Mouse (Mus musculus): ENCODE data around the gene Sh3pxd2a. TPM values are rescaled to one million over a fixed set of nuclear protein-coding genes. Genes with fewer than 3 reads are reported as not detected.

Gene Sh3pxd2a
- polyA plus RNA-seq (2012; rRNA removed): 45.5 and 48.1 TPM in 2 replicates

- DNase-seq (ENCODE audit: low read depth): no peak
Measured at GRCm38 (mm10) chr19:47464304-47465241, at the start of gene Sh3pxd2a. Gene Sh3pxd2a (minus strand): TSS chr19:47464401.

GRCm38 (mm10) chr19:47513618-47513897, 49.4 kb upstream of the Sh3pxd2a start:
- no peak for DNase-seq (ENCODE audit: low read depth)

GRCm38 (mm10) chr19:47512794-47513617, 48.8 kb upstream of the Sh3pxd2a start:
- no peak for DNase-seq (ENCODE audit: low read depth)

- no peak for DNase-seq (ENCODE audit: low read depth)
Measured at GRCm38 (mm10) chr19:47511958-47512357, 47.8 kb upstream of the Sh3pxd2a start.

- no peak for DNase-seq (ENCODE audit: low read depth)
Measured at GRCm38 (mm10) chr19:47511294-47511675, 47.1 kb upstream of the Sh3pxd2a start.

- no peak for DNase-seq (ENCODE audit: low read depth)
Measured at GRCm38 (mm10) chr19:47510473-47511293, 46.5 kb upstream of the Sh3pxd2a start.

- DNase-seq (ENCODE audit: low read depth): no peak
Measured at GRCm38 (mm10) chr19:47510135-47510472, 45.9 kb upstream of the Sh3pxd2a start.

- no peak for DNase-seq (ENCODE audit: low read depth)
Measured at GRCm38 (mm10) chr19:47508771-47509281, 44.6 kb upstream of the Sh3pxd2a start.

- DNase-seq (ENCODE audit: low read depth): no peak
Measured at GRCm38 (mm10) chr19:47508191-47508590, 44.0 kb upstream of the Sh3pxd2a start.

GRCm38 (mm10) chr19:47507128-47508121, 43.2 kb upstream of the Sh3pxd2a start:
- no peak for DNase-seq (ENCODE audit: low read depth)

GRCm38 (mm10) chr19:47503625-47504024, 39.4 kb upstream of the Sh3pxd2a start:
- no peak for DNase-seq (ENCODE audit: low read depth)

- no peak for DNase-seq (ENCODE audit: low read depth)
Measured at GRCm38 (mm10) chr19:47502563-47502962, 38.4 kb upstream of the Sh3pxd2a start.

- DNase-seq (ENCODE audit: low read depth): no peak
Measured at GRCm38 (mm10) chr19:47500389-47501011, 36.3 kb upstream of the Sh3pxd2a start.

GRCm38 (mm10) chr19:47499841-47500240, 35.6 kb upstream of the Sh3pxd2a start:
- no peak for DNase-seq (ENCODE audit: low read depth)

- DNase-seq (ENCODE audit: low read depth): no peak
Measured at GRCm38 (mm10) chr19:47498942-47499341, 34.7 kb upstream of the Sh3pxd2a start.

GRCm38 (mm10) chr19:47497736-47498135, 33.5 kb upstream of the Sh3pxd2a start:
- no peak for DNase-seq (ENCODE audit: low read depth)

GRCm38 (mm10) chr19:47497313-47497712, 33.1 kb upstream of the Sh3pxd2a start:
- DNase-seq (ENCODE audit: low read depth): no peak

- DNase-seq (ENCODE audit: low read depth): no peak
Measured at GRCm38 (mm10) chr19:47493017-47493997, 29.1 kb upstream of the Sh3pxd2a start.

GRCm38 (mm10) chr19:47492422-47492821, 28.2 kb upstream of the Sh3pxd2a start:
- DNase-seq (ENCODE audit: low read depth): no peak

Measured in gonadal fat pad, adult 2 months (tissue).